Mouse (Mus musculus): ENCODE data around the gene Zfp580.
A peak's percentile ranks its signal among the peaks of the same experiment; 100 is the strongest.

Zfp580 gene

GRCm38 (mm10) chr7:5035628-5036027, 15.7 kb upstream of the Zfp580 start:
- no peak for DNase-seq (ENCODE audit: low read depth)

DNA sequence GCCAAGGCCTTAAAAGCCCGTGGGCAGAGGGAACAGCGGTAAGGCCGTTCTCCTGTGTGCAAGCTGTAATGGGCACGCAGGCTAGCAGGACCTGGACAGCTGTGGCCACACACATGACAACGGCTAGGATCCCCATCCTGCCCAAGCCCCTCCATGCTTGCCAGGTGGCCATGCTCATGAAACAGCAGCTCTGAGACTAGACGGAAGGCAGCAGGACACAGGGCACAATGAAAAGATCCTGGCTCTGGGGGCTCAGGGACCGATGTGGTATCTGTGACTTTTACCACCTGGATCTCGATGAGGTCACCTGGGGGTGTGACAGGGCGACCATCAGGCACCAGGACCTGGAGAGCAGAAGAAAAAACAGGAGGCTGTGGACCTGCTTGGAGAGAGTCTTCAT, 15.2 kb upstream of the Zfp580 start:
- no peak for DNase-seq (ENCODE audit: low read depth)

DNA sequence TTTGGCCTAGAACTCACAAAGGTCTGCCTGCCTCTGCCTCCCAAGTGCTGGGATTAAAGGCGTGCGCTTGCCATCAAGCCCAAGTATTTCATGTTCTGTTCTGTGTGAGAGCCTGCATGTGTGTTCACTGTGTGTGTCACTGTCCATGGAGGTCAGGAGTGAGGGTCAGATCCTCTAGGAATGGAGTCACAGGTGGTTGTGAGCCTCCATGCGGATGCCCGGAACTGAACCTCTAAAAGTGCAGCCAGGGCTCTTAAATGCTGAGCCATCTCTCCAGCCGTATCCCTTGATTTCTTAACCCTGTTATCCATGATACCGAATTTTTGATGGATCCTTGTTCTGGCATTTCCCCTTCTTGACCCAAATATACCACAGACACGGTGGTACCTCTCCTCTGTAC, 14.3 kb upstream of the Zfp580 start:
- no peak for DNase-seq (ENCODE audit: low read depth)

DNA sequence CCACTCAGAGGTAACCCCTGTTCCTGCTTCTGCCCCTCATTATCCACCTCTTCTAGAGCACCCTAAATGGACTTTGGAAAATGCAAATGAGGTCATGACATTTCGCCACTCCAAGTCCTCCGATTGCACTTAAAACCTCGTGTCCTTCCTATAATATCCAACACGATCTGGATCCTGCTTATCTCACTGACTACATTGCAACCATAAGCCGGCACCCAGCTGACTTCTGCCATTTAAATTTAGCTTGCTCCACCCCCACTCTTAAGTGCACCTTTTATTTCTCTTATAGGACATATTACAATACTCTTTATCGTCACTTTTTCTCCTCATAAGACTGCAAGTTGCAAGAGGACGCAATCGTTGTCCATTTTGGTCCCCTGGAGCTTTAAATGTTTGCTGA, 13.9 kb upstream of the Zfp580 start:
- DNase-seq (ENCODE audit: low read depth), result no peak

DNA sequence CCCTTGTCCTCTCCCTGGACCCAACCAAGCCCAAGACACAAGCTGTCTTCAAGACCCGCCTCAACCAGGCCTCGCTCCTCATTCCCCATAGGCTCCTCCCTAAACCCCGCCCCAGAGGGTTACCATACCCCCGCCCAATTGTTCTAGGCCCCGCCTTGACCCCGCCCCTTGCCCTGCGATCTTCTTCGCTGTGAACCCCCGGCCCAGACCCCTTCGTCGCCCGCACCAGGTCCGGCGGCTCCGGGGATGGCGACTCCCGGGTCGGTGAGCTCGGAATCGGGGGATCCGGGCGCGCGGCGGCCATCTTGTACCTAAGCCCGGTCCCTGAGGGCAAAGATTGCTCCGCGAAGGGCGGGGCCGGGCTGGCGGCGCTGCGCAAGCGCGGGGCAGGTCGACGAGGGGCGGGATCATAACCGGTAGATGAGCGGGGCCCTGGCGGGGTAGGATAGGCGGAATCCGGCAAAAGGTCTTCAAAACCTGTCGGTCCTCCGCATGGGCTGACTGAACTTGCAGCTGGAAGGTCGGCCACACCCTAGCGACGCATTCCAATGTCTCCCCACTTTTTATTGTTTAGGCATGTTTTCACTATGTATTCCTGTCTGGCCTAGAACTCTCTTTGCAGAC, 13.1 kb upstream of the Zfp580 start, which contains the start of gene Zfp784:
Gene Zfp784, minus strand, starts transcription at position 338 of the 624 bp plus-strand sequence.
- peak; percentile 95 for DNase-seq (ENCODE audit: low read depth)

- DNase-seq (ENCODE audit: low read depth), result peak; percentile 25
These were observed 12.4 kb upstream of the Zfp580 start for GRCm38 (mm10) chr7:5038940-5039339.

DNA sequence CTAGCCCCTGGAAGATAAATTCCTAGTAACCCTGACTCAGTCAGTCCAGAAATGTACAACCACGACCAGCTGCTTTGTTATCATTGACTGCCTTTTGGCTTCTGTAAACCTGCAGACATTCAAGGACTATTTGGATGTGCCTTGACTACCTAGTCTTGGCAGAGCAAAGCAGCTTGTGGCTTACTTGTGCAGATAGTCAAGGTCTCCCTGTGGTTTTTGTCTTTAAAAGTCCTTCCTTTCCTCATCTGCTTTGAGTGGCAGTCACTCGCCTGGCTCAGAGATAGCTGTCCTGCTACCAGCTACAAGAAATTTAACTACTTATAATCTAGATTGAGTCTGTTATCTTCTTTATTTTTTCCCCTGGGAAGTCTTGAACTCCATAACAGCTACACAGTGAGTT, 6.4 kb upstream of the Zfp580 start:
- DNase-seq (ENCODE audit: low read depth), result no peak

DNA sequence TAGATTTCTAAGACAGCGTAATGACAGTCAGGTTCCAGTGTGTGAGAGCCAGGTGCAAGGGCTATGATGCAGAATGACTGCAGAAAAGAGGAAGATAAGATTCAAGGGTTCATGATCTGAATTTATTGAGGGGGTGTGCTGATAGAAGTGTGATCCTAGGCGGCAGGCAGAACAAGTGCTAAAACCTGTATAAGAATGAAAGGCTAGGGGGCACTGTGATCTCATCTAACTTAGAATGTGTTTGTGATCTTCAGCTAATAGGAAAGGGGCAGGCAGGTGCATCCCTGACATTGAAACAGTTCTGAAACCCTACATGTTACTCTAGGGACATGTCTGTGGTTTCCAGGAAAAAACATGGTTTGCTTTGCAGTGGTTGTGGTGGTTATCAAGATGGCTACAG, 5.2 kb upstream of the Zfp580 start:
- DNase-seq (ENCODE audit: low read depth), result no peak

DNA sequence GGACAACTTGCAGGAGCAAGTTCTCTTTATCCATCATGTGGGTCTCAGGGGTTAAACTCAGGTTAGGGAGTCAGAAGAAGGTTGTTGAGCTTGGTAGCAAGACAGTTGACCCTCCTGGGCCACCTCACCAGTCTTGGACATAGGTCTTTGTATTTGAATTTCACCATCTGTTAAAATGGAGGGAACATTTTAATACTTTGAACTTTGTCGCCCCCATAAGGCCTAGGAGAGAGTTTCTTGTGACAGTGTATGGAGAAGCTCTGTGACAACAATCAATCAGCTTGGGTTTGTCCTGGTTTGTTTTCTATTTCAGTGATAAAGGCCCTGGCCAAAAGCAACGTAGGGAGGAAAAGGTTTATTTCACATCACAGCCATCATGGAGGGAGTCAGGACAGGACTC, 4.0 kb upstream of the Zfp580 start:
- DNase-seq (ENCODE audit: low read depth), result peak; percentile 66

GRCm38 (mm10) chr7:5052438-5052837, 1.1 kb downstream of the Zfp580 start:
- DNase-seq (ENCODE audit: low read depth), result peak; percentile 20

DNA sequence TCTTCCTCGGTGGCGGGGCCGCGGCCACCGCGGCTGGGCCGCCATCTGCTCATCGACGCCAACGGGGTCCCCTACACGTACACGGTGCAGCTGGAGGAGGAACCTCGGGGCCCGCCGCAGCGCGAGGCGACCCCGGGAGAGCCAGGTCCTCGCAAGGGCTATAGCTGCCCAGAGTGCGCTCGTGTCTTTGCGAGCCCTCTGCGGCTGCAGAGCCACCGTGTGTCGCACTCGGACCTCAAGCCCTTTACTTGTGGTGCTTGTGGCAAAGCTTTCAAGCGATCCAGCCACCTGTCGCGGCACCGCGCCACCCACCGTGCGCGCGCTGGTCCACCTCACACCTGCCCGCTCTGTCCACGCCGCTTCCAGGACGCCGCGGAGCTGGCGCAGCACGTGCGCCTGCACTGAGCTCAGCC, 1.6 kb downstream of the Zfp580 start:
- DNase-seq (ENCODE audit: low read depth), result no peak

DNA sequence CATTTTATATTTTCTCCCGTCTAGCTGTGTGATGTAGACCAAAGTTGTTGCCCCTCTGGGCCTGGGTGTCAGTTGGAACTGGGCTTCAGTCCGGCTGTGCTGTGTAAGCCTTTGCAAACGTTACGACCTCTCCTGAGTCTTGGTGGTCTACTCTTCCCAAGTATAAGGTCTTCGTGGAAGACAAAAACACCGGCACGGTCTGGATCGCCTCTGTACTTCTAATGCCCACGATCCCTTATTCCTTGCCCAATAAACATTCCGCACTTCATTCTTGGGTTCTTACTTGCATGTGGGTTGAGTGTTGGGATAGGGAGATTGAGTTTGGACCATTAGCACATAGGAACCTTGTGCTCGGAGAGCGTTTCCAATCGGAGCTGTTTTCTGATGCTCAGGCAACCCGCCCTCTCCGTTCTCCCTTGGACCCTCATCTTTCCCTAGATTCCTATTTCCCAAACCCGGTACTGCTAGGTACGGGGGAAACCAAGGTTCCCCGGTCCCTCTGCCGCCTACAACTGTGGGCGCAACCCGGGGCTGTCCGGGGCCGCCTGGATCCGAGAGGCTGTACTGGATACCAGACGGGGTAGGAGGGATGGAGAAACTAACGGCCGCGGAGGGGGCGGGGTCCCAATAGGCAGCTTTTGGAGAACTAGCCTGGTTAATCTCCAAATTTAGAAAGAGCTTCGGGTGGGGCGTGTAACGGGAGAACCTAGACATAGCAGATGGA, 2.3 kb downstream of the Zfp580 start:
- no peak for DNase-seq (ENCODE audit: low read depth)

- no peak for DNase-seq (ENCODE audit: low read depth)
These were observed 5.4 kb downstream of the Zfp580 start for GRCm38 (mm10) chr7:5056651-5057263.

- no peak for DNase-seq (ENCODE audit: low read depth)
These were observed 6.0 kb downstream of the Zfp580 start for GRCm38 (mm10) chr7:5057381-5057780.

DNA sequence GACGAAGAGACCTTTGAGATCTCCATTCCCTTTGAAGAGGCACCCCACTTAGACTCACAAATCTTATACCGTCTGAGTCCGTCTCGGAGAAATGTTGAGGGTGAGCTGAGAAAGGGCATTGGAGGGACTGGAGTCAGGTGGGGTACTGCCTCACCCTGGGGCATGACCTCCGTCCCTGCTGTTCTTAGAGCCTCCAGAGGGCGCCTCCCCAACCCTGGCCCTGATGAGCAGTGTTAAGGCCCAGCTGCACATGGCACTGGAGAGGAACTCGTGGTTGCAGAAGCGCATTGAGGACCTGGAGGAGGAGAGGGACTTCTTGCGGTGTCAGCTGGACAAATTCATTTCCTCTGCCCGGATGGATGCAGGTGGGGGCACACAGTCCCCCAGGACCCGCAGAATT, 6.5 kb downstream of the Zfp580 start:
- no peak for DNase-seq (ENCODE audit: low read depth)

GRCm38 (mm10) chr7:5058631-5059030, 7.3 kb downstream of the Zfp580 start:
- DNase-seq (ENCODE audit: low read depth), result no peak

GRCm38 (mm10) chr7:5059421-5059820, 8.1 kb downstream of the Zfp580 start:
- no peak for DNase-seq (ENCODE audit: low read depth)

- DNase-seq (ENCODE audit: low read depth), result peak; percentile 96
These were observed 8.9 kb downstream of the Zfp580 start for GRCm38 (mm10) chr7:5060239-5060731.

- peak; percentile 99 for DNase-seq (ENCODE audit: low read depth)
These were observed 9.8 kb downstream of the Zfp580 start for GRCm38 (mm10) chr7:5060944-5061773.

DNA sequence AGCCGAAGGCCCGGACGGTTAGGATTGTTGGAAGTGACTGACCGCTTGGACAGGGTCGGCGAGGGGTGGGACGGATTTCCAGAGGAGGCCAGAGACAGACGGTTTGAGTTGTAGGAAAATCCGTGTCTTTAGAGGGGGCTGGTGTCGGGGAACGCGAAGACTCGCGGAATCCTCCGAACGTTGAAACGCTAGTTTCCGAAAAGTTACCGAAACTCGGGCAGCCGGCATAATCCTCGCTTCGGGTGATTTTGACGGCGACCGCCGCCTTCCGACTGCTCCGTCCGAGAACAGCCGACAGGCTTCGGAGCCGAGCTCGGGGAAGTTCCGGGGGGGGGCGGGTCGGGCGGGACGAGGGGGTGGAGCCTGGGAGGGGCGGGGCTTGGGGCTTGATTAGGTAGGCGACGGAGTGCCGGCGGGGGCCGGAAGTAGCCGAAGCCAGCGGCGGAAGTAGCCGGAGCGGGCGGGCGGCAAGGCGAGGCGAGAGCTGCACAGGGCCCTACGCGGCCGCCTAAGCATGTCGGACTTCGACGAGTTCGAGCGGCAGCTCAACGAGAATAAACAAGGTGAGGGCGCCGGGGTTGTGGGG, 10.5 kb downstream of the Zfp580 start, which contains the start of gene U2af2:
Gene U2af2, plus strand, starts transcription at position 370 of the 586 bp plus-strand sequence.
- DNase-seq (ENCODE audit: low read depth), result peak; percentile 95

DNA sequence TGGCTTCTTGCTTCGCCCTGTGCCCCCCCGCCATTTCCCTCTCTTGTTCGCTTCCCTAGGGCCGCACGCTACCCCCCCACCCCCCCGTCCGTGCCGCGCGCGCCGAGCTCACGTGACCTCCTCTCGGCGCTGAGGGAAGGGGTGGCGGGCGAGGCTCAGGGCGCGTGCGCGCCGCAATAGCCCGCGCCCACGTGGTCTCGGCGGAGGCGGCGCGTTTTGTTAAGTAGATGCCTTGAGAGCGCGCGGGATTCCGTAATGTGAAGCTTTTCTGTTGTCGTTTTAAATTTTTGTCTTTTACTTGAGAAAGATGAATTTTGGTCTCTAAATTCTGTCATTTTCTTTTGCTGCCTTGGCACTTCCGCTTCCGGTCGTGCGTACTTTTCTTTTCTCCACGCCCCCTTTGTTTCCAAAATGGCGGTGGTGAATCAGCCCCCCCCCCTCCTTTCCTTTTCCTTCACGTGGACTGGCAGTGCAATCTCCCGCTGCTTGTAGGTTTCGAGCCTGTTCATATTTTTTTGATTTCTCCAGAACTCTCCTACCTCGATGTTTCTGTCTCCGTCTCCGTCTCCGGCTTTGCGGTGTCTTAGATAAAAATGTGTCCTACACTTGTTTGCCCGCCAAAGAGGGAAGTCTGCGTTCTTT, 11.1 kb downstream of the Zfp580 start:
- peak; percentile 89 for DNase-seq (ENCODE audit: low read depth)
